Mouse (Mus musculus) frontal cortex, postnatal 10 days (tissue): Measurements from ENCODE around the gene Gpr62.

Source experiments
- DNase-seq, 2 experiments: peaks; one replicate each; pipeline ENCODE4 v3.0.0; 2022; ENCODE audit warnings: low spot score in 2 of 2, mixed read lengths in 1 of 2

Gene Gpr62

GRCm38 (mm10) chr9:106475046-106475445, 9.3 kb upstream of the Gpr62 start:
- peak; percentile 15 to 19 for DNase-seq

GRCm38 (mm10) chr9:106474456-106474855, 8.7 kb upstream of the Gpr62 start:
- DNase-seq: peak; percentile 21 to 36

DNA sequence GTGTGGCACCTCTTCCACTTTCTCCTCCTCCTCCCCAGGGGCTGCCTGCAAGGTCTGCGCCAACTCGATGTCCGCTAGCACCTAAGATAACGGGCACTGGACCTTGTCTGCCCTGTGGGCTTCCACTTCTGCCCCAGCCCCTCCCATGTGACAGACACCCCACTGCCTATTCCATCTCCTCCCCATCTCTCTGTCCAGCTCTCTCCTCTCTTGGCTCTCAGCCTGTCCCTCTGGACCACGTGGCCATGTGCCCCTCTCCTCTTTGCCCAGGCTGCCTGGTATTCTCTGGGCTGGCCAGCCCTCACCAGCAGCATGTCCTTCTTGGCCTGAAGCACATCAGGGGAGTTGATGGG, 8.0 kb upstream of the Gpr62 start:
- peak; percentile 12 to 21 for DNase-seq

- peak; percentile 6 to 26 for DNase-seq
Observed at GRCm38 (mm10) chr9:106473081-106473752, 7.5 kb upstream of the Gpr62 start.

DNA sequence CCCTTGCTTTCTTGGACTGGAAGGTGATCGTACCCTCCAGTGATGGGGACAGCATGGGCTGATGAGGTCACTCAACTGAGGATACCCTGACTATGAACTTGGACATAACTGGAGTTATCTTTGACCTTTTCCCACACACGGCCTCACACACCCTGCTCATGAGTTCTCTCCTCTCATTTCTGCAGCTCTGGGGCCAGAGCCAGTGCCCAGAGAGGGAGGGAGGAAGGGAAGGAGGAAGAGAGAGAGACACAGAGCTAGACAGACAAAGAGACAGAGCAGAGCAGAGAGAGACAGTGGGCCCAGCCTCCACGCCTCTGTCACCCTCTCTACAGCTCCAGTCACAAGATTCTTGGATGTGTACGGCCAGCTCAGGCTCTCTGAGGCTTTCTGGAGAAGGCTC, 6.6 kb upstream of the Gpr62 start:
- DNase-seq: no peak

- peak in 1 of 2 experiments; percentile 58 for DNase-seq
Observed at GRCm38 (mm10) chr9:106471892-106472291, 6.2 kb upstream of the Gpr62 start.

DNA sequence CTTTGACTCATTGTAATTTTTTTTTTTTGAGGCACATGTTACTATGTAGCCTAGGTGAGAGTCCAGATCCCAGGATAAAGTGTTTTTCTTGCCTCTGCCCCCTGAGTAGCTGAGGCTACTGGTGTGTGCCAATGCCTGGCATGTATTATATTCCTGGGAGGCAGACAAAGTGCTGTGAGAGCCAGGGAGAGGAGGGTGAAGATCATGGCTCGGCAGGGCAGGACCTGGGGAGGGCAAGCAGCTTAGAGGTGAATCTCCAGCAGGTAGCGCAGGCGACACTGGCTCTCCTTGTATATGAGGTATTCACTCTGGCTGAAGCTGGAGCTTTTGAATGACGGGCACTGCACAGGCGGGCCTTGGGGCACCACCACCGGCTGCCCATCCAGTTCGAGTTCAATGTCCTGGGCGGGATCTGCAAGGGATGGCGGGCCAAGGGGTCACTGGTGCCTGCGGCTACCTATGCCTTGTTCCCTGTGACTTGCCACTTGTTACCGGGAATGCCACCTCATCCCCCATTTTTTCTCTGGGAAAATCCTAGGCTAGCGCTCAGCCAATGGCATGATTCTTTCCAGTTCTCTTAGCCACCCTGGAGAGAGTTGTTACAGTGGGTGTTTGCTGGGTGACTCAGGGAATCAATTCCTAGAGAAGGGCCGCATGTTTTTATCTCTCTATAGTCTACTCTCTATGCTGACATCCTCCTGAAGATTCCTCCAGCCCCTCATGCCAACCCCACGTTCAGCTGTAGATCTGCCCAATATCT, 5.4 kb upstream of the Gpr62 start:
- peak in 1 of 2 experiments; percentile 7 for DNase-seq

DNA sequence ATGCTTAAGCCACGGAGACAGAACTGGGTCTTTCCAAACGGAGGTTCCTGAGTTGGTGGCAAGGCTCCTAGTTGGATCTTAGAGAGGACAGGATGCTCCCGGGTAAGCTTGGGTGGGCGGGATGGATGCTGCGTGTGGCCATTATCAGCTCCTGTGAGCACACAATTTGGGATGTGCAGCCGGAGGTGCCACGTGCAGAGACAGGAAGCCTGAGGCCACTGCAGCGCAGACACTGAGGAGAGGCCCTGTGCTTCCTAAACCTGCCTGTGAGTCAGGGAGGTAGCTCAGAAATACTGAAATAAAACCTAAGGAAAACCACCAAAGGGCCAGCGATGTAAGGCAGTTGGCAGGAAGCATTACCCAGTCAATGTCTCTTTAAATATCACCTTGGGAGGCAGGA, 4.0 kb upstream of the Gpr62 start:
- DNase-seq: no peak

DNA sequence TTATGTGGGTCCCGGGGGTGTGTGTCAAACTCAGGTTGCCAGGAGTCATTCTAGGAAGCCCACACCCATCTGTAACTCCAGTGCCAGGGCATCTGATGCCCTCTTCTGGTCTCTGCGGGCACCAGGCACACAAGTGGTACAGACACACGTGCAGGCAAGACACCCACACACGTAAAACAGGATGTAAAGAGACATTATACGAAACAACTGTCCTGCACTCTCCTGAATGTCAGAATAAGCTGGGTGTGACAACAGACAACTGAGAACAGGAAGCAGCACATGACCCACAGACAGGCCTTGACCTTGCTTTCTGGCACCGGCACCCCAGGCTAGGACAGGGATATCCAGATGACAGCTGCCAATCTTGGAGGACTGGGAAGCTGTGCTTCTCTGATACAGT, 3.6 kb upstream of the Gpr62 start:
- no peak for DNase-seq

DNA sequence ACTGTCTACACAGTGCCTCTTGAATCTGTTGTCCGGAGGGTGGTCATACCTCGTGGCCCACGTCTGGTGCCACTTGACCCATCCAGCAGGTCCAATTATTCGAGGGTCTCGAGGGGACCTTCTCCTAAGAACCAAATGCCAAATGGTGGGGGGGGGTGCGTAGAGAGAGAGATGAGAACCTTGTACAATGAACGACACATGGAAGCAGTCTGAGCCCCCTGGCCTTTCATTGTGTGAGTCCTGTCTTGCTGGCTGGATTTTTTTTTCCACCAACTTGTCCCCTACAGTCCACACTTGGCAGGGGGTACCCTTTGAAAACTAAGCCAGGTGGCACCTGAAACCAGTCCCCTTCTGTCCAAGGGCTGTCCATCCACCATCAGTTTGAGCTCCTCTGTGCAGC, 2.0 kb upstream of the Gpr62 start:
- DNase-seq: no peak

DNA sequence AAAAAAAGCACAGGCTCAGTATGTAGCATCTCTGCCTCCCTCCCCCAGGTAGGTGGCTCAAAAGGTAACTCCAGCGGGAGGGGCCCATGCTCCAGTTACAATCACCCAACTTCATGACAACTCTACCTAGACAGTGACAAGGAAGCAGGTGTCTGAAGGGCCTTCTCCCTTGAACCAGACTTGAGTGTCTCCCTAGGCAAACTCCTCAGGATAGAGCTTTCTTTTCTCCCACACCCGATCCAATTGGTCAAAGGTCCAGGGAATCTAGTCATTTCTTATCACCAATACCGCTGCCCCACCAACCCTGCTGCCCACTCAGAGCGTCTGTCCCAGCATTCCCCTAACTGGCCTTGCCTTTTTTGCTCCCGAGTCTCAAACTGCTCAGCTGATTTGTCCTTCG, 983 bp upstream of the Gpr62 start:
- no peak for DNase-seq

- peak in 1 of 2 experiments; percentile 75 for DNase-seq
Observed at GRCm38 (mm10) chr9:106464751-106465541, 792 bp downstream of the Gpr62 start.

DNA sequence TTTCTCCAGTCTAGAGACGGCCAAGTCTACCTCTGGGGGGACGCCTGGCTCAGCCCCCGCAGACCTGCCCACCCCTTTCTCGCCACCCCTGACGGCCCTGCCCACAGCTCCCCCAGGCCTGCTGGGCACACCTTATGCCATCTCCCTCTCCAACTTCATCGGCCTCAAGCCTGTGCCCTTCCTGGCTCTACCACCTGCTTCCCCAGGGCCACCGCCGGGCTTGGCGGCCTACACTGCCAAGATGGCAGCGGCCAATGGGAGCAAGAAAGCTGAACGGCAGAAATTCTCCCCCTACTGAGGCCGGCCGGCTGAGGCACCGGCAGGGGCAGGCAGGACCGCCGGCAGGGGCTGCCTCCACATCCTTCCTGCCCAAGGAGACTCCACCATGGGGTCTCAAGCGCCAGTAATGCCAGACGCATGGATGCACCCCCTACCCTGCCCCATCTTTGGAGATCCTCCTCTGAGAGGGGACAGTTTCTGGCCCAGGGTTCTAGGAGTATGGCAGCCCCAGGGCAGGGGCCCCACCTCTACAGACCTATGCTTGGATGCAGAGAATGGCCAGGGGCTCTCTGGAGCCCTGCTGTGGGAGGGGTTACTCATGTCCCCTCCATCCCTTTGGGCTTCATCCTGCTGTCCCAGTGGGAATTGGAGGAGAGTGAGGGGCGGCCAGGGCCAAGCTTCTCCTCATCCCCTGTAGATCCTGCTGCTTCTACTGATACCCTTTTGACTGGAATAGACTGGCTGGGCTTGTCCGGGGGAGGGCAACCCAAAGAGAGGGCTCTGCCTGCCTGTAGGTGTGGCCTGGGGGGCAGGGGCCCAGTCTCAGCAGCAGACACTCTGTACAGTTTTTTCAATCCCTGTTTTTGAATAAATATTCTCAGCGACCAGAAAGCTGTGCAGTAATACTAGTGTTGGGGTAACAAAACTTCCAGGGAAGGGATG, 2.3 kb downstream of the Gpr62 start:
- no peak for DNase-seq

DNA sequence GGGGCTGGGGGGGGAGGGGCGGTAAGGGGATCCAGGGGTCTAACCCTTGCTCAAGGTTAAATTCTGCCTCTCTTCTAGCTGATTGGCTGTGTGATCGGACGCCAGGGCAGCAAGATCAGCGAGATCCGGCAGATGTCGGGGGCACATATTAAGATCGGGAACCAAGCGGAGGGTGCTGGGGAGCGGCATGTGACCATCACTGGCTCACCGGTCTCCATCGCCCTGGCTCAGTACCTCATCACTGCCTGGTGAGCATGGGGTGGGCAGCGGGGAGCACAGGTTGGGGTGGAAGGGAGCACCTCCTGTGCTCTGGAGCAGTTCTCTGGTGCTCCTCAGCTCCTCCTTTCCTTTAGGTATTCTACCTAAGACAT, 3.3 kb downstream of the Gpr62 start:
- DNase-seq: no peak

- DNase-seq: no peak
Observed at GRCm38 (mm10) chr9:106461641-106462429, 3.9 kb downstream of the Gpr62 start.

GRCm38 (mm10) chr9:106461026-106461415, 4.7 kb downstream of the Gpr62 start:
- no peak for DNase-seq

DNA sequence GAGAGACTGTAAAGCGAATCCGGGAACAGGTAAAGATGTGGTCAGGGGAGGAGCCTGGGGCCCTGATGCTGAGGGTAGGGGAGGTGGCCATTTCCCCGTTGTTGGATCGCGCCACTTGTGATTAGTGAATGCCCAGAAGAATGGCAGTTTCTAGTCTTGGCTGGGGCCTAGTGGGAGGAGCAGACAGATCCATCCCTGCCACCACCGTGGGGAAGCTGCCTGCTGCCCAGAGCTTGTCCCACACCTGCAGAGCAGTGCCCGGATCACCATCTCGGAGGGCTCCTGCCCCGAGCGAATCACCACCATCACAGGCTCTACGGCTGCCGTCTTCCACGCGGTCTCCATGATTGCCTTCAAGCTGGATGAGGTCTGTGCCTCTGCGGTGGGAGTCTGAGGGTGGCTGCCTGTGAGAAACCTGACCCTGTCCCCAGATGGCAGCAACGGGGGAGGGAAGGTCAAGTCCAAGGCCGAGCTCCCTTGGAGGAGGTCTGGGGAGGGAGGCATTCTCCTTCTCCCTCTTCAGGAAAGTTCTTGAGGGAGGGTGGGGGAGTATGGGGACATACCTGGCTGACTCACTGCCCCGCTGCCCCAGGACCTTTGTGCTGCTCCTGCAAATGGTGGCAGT, 5.2 kb downstream of the Gpr62 start:
- no peak for DNase-seq

DNA sequence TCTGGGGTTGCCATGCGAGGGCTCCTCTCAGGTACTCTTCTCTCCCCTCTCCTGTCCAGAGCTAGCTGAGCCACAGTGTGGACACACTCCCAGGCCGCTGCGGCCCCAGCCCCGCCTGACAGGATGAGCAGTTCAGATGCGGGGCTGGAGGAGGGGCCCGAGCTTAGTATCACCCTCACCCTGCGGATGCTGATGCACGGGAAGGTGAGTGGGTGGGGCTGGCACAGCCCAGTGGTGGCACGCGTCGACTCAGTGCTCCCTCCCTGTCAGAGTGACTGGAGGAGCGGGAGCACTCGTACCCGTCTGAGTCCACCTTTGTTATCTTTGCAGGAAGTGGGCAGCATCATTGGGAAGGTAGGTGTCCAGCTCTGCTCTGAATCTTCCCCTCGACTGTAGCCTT, 5.8 kb downstream of the Gpr62 start:
- no peak for DNase-seq

DNA sequence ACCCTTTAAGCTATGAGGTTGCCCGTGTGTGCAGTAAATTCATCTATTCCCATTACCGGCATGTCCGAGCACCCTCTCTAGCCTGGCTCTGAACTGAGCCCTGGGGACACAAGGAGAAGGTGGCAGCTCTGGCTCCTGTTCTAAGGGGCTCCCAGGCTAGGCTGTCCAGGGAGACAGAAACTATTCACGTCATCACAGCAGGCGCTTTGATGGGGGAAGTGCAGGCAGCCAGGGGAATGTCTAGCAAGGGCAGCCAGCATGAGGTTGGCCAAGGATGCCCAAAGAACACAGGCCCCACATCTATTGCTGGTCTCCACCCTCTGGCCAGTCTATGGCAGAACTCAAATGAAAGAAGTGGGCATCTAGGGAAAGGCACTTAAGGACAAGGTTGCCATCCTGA, 7.8 kb downstream of the Gpr62 start:
- no peak for DNase-seq

- DNase-seq: no peak
Observed at GRCm38 (mm10) chr9:106457163-106457559, 8.6 kb downstream of the Gpr62 start.
